Mouse (Mus musculus) neutrophil, adult 5-6 weeks (primary cell): Measurements from ENCODE around the gene Abca7. TPM values are rescaled to one million over a fixed set of nuclear protein-coding genes. Genes with fewer than 3 reads are reported as not detected.

Experiments
- ATAC-seq: fragments of 151-379, 151-347 bp; 2 replicates; pipeline ENCODE4 v1.8.0; 2017; ENCODE audit warnings: mild to moderate bottlenecking, moderate TSS enrichment; ENCODE audit not compliant: insufficient number of reproducible peaks, poor library complexity, low FRiP score, severe bottlenecking; ENCODE audit errors: extremely low read depth
- total RNA-seq: library from RNA; stranded (forward); fragments of 200-1000 nt; gene quantifications from 2 replicates; pipeline ENCODE4 v1.2.3, GENCODE M21; 2017

Gene Abca7
- total RNA-seq, 1 experiment from 2014 or later: 45.9 TPM

DNA sequence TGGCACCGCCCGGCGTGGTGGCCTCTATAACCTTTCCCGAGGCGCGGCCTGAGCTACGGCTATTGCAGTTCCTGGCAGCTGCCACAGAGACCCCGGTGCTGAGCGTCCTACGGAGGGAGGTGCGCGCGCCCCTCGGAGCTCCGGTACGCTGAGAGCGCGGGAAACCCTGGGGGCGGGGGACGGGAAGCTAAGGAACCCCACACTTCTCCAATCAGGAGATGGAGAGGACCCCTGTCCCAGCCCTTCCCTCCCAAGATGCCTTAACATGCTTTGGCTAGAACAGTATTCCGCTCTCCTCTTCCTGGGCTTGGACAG, 25.2 kb upstream of the Abca7 start:
- ATAC-seq: no peak

DNA sequence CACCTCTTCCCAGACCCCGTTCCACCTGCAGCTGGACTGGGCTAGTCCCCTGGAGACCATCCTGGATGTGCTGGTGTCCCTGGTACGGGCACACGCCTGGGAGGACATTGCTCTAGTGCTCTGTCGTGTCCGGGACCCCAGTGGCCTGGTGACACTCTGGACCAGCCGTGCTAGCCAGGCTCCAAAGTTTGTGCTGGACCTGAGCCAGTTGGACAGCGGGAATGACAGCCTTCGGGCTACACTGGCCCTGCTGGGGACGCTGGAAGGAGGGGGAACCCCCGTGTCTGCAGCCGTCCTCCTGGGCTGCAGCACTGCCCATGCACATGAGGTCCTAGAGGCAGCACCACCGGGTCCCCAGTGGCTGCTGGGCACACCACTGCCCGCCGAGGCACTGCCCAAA, 23.5 kb upstream of the Abca7 start:
- no peak for ATAC-seq

DNA sequence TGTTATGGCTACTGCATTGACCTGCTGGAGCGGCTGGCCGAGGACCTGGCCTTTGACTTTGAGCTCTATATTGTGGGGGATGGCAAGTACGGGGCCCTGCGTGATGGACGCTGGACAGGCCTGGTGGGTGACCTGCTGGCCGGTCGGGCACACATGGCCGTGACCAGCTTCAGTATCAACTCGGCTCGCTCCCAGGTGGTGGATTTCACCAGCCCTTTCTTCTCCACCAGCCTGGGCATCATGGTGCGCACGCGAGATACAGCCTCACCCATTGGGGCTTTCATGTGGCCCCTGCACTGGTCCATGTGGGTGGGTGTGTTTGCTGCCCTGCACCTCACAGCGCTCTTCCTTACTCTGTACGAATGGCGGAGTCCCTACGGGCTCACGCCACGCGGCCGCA, 22.2 kb upstream of the Abca7 start:
- no peak for ATAC-seq

DNA sequence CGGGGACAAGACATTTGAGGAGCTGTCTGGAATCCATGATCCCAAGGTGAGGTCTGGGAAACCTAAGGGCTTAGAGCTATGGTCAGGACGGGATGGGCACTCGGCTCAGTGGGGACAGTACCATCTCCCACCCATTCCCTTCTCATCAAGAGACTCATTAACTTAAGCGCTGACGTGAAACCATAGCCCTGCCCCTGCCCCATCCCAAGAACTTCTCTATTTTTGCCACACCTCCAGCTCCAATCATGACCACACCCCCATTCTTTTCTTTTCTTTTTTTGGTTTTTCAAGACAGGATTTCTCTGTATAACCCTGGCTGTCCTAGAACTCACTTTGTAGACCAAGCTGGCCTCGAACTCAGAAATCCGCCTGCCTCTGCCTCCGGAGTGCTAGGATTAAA, 21.6 kb upstream of the Abca7 start:
- ATAC-seq: no peak

DNA sequence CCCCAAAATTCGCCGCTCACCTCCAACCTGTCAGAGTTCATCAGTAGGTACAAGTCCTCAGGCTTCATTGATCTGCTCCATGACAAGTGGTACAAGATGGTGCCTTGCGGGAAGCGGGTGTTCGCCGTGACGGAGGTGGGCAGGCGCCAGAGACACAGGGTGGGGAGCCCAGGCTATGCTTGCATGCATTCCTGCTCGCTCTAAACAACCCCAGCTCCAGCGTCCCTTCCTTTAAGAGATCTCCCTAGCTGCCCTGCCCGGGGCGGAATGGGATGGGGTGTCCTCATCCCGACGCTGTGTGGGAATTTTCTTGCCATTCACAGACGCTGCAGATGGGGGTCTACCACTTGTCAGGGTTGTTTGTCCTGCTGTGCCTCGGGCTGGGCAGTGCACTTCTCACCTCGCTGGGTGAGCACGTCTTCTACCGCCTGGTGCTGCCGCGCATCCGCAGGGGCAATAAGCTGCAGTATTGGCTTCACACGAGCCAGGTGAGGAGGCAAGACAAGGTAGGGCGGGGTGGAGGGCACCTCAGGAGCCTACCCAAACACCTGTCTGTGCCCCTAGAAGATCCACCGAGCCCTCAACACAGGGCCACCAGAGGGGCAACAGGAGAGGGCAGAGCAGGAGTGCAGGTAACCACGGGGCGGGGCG, 20.1 kb upstream of the Abca7 start:
- ATAC-seq: no peak

DNA sequence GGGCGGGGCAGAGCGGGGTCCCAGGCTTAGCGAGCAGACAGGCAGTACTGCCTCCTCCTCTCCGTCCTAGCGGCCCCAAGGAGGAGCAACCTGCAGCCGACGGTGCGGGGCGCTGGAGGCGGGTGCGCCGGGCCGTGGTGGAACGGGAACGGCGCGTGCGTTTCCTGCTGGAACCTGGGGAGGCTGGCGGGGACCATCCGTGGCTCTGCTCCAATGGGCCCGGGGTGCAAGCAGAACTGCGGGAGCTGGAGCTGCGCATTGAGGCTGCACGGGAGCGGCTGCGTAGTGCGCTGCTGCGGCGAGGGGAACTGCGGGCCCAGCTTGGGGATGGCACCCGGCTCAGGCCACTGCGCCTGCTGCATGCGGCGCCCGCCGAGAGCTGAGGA, 19.6 kb upstream of the Abca7 start:
- ATAC-seq: no peak

DNA sequence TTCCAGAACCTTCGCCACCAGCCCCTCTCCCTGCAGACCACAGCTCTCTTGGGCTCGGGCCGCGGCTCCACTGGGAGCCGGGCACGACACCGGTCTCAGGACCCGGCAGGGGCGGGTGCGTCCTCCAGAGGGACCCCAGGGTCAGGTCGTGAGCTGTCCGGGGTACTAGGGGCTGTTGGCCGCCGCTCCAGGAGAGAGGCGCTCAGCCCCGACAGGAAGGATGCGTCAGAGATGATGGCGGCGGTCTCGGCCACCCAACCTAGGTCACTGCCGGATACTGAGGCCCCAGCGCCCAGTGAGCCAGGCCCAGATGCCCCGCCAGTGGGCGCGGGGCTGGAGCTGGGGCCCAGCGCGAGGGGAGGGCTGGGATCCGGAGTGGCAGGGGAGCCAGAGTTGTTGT, 19.0 kb upstream of the Abca7 start:
- no peak for ATAC-seq

DNA sequence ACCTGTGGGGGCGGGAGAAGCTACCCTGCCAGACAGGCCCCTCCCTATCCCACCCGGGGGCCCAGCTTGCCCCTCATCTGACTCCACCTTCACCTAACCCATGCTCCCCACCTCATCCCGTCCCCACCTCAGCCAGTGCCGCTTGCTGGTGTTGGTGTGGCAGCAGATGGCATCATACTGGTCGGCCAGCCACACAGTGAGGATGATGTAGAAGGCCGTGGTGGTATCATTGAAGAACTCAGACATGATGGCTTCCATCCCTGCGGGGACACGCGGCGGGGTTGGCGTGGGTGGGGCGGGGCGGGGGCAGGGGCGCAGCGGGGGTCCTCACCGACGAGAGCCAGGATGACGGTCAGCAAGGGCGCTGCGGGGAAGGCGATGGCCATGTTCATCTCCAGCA, 18.2 kb upstream of the Abca7 start:
- ATAC-seq: no peak

DNA sequence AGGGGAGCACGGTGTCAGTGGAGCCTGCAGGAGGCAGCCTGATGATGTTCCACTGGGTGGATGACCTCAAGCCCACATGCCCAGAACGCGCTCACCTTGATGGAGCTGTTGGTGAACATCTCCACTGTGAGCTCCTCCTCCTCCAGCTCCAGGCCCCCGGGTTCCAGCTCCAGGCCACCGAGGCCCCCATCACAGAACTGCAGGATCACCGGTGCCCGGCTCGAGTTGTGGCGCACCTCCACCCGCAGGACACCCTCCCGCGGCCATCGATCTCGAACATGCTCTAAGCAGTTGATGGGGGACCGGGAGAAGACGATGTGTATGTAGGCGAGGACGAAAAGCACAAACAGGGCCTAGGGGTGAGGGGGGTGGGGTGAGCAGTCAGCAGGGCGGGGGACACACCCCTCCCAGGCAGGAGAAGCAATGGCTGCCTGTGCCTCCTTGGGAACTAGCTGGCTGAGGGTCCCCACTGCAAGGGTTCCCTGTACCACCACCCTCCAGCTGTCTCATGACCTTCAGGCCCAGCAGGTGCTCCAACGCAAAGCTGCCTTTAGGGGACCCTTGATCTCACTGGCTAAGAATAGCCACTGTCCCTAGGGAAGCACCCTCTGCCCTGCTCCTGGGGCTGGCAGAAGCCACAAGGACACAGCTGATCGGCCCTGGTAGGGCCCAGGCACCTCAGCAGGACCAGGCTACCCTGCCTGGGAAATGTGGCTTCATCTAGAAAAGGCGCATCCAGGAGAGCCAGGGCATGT, 16.7 kb upstream of the Abca7 start:
- no peak for ATAC-seq

DNA sequence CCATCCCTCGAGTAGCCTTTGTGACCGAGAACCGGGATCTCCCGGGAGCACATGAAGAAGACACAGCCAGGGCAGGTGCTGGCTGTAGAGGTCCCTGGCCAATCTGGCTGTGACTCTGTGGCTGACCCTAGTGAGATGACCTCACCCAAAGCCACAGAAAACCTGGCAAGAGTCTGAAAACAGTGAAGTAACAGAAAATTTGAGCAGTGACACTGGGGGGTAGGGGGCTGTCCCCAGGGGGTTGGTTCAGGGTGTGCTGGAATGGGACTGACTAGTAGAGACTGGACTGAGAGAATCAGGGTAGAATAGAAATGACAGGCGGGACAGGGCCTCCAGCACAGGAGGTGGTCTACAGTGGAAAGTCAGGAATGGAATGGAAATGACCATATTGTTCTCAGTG, 13.1 kb upstream of the Abca7 start:
- ATAC-seq: no peak

DNA sequence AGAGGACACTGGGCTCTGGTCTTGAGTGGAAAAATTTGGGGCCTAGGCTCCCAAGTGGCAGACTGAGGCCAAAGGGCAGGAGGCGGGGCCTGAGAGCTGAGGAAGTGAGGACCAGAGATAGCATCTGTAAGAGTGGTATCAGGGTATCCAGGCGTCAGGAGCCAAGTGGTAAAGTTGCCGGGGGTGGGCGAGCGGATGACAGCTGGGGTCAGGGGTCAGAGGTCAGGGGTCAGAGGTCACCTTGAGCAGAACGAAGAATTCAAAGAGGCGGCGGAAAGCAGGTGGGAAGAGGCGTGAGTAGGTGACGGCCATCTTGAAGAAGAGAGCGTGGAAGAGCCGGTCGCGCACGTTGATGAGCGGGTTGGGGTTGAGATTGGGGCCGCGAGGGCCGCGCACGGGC, 12.6 kb upstream of the Abca7 start:
- no peak for ATAC-seq

DNA sequence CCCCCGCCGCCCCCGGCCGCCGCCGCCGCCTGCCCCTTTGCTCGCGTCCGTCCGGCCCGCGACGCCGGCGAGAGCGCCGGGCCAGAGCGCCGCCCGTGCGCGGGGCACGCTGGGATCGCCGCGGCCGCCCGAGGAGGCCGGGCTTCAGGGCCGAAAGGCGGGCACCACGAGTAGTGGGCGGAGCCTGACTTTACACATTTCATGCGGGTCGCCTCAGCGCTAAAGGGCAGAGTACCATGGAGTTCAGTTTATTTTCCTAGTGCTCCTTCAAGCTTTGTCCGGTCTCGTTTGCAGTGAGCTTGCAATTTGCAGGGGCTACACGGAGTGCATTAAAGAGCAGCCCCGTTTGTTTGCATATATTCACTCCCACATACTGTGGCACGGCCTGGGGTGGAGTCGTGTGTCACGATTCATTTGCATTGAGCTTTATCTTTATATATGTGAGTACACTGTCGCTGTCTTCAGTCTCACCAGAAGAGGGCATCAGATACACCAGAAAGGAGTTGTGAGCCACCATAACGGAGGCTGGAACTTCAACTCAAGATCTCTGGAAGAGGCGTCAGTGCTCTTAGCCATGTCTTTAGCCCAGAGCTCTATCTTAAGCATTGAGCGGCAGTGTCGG, 12.0 kb upstream of the Abca7 start, which contains the start of gene Tmem259:
TSS of gene Tmem259 (minus strand) at position 136 of the 622 bp plus-strand sequence.
- peak; percentile 43 for ATAC-seq

DNA sequence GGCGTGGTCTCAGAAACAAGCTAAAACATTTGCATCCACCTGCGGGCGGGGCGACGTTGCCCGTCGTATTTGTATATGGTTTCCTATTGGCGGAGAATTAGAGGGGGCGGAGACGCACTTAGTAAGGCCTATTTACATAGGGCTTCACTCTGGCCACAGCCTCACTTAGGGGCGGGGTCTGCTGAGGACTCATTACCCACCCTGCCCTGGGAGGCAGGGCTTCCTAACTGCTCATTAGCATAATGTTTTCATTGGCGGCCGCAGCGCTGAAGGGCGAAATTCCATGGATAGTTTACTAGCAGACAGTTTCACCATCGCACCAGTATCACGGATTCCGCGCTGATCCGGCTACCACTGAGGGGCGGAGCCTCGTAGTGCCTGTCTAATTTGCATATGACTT, 11.4 kb upstream of the Abca7 start:
- ATAC-seq: peak; percentile 67

DNA sequence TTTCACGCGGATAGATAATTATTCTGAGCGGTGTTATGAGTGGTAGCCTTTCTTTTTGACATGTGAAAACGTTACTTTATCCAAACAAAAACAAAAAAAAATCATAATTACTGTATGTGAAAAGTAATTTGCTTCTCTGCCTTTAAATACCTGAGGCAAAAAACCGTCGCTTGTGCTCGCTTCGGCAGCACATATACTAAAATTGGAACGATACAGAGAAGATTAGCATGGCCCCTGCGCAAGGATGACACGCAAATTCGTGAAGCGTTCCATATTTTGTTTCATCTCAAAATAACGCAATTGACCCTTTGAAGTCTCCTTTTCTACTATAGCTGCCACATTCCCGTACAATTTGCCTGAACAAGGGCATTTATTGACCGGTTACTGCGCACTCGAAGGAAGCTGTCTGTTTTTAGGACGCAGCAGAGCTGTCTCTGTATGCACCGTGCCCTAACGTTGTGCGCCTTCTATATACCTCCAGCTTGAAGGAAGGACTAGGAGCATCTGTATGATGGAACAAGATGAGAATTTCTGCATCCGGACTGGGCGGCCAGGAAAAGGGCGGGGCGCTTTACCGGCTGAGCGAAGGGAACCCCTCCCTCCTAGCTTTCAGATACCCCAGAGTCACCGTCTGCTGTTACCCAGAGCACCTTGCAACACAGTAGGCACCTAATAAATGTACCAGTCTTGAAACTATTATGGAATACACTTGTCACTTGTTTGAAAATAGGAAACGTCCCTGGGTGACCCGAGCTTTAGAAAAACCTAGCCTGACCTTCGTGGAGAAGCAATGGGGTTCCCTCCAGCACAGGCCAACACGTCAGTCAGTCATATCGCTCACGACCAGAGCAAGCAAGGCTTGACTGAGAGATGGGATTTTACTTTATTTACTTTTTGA, 10.7 kb upstream of the Abca7 start:
- ATAC-seq: no peak

DNA sequence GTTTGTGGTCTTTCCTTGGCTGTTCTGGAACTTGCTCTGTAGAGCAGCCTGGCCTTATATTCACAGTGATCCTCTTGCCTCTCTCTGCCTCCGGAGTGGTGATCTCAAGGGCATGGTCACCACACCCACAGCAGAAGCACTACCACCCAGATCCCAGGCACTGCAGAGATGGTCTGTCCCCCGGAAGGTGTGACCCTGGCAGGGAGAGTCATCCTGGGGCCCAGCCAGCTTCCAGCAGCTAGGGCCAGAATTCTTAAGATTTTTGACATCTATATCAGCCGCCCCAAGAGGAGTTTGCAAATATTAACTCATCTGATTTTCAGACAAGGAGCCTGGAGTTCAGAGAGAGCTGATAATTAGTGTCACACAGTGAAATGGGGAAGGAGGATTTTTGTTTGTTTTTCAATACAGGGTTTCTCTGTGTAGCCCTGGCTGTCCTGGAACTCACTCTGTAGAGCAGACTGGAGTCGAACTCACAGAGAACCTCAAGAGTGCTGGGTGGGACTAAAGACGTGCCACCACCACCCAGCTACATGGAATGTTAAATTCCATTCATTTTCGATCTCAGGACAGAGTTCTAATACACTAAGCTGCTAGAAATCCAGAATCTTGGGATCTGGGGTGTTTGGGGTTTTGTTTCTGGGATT, 9.9 kb upstream of the Abca7 start:
- no peak for ATAC-seq

DNA sequence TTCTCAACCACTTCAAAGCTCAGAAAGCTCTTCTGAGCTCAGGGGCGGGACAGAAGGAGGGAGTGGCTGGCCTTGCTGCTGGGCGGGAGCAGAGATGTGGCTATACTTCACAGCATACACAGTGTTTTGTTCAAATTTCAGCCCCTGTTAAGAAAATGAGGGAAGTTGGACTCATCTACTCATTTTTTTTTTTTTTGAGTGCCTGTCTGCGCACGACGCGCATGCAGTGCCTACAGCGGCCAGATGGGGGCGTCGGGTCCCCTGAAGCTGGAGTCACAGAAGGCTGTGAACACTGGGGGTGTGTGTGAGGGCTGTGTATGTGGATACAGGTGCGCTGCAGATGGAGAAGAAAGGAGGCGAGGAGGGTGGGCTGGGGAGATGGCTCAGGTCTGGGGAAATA, 9.3 kb upstream of the Abca7 start:
- ATAC-seq: peak; percentile 49

DNA sequence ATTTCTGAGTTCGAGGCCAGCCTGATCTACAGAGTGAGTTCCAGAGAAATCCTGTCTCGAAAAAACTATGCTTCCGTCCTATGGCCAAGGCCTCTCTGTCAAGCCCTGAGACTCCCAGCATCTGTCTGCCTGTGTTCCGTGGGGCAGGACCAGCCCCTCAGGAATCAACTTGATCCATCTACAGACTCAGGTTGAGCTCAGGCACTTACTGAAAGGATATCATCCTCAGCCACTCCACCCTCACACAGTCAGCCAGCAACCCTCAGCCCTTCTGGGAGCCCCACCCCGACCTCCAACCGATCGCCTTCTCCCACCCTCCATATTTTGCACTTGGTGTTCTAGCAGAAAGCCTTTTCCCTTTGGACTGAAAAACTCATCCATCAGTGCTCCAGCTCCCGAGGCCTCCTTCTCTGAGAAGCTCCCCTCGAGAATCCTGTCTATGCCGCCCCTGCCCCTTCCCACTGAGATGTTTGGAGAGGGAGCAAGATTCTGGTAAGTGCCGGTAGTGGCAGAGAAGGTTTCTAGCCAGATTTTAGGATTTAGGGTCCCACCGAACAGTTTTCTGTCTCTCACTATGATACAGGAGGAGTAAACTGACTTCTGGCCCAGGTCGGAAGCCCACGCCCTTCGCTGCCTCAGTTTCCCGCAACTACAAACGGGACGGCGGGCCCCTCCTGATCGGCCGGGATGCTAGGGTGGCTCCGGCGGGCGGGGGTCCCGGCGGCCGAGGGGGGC, 8.4 kb upstream of the Abca7 start:
- ATAC-seq: no peak

DNA sequence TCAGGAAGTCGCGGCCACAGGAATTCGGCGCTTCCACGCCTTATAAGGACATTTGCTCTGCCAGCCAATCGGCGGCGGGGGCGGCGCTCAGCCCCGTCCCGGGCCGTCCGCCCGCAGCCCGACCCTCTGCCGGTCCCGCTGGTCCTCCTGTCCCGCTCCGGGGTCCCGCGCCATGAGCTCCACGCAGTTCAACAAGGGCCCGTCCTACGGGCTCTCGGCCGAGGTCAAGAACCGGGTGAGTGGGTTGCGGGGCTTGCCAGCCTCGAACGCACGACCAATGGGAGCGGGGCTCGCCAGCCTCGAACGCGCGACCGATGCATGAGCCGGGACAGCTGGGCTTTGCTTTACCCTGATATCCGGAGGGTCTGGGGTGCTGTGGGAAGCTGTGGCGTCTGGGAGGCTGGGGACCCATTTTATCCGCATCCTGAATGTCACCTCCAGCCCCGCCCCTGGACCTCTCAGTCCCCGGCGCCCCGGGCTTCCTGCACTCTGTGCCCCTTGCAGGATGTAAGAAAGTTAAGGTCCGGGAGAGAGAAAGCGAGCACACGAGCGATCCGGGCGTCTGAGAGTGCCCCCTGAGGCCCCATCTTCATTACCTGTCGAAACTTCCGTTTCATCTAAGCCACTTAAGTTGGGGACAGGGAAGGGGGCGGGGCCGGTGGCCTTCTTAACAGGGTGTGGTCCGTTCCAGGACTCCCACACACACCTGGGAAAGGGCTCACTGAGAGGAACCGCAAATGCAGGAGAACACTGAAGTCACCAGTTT, 7.6 kb upstream of the Abca7 start, which contains the start of gene Cnn2:
TSS of gene Cnn2 (plus strand) at position 79 of the 766 bp plus-strand sequence.
- ATAC-seq: no peak
